Mouse (Mus musculus) stomach, embryonic 16.5 days (tissue): ENCODE results near the gene Bscl2. TPM values are rescaled to one million over a fixed set of nuclear protein-coding genes. Genes with fewer than 3 reads are reported as not detected.

Source experiments
- ATAC-seq: fragments of 200-750 bp; cut with Nextera tagmentation; 2 replicates; pipeline ENCODE4 v1.8.0; 2017; ENCODE audit warnings: moderate number of reproducible peaks, moderate TSS enrichment; ENCODE audit not compliant: insufficient read depth, low FRiP score
- H3K27ac ChIP-seq: fragments of 300-500 bp; sonication (generic); 2 replicates; pipeline ENCODE4 v1.5.1; 2014; ENCODE audit warnings: low read length
- H3K27me3 ChIP-seq: fragments of 300-500 bp; sonication (generic); 2 replicates; pipeline ENCODE4 v1.6.1; 2014; ENCODE audit warnings: low read length, control low read depth, mixed read lengths; ENCODE audit not compliant: control insufficient read depth, insufficient read depth
- H3K36me3 ChIP-seq: fragments of 300-500 bp; sonication (generic); 2 replicates; pipeline ENCODE4 v1.6.1; 2014; ENCODE audit warnings: low read length; ENCODE audit not compliant: control insufficient read depth, insufficient read depth
- H3K4me1 ChIP-seq: fragments of 300-500 bp; sonication (generic); 2 replicates; pipeline ENCODE4 v1.6.1; 2014; ENCODE audit warnings: low read length, control low read depth, mixed read lengths; ENCODE audit not compliant: control insufficient read depth, insufficient read depth
- H3K4me2 ChIP-seq: fragments of 300-500 bp; sonication (generic); 2 replicates; pipeline ENCODE4 v1.6.1; 2014; ENCODE audit warnings: low read depth, low read length, mixed read lengths
- H3K4me3 ChIP-seq: fragments of 300-500 bp; sonication (generic); replicated peaks from 2 replicates; pipeline ENCODE4 v1.5.1; 2014; ENCODE audit warnings: mild to moderate bottlenecking, low read length
- H3K9ac ChIP-seq: fragments of 300-500 bp; sonication (generic); 2 replicates; pipeline ENCODE4 v1.6.1; 2014; ENCODE audit warnings: low read length
- H3K9me3 ChIP-seq: fragments of 300-500 bp; sonication (generic); replicated peaks from 2 replicates; pipeline ENCODE4 v1.6.1; 2016; ENCODE audit warnings: low read length, control low read depth; ENCODE audit not compliant: control insufficient read depth
- WGBS: fragments of 180-500 bp; shearing (Covaris S2); extraction: QIAGEN DNeasy Blood & Tissue Kit; methylation state at CpG from one replicate; pipeline ENCODE4 v1.1.7; 2014; 5-methylcytosine and 5-hydroxymethylcytosine counted together
- polyA plus RNA-seq: library from polyadenylated mRNA; unstranded; fragments of >200 nt; fragmentation: Nextera tagmentation; extraction: Ambion mirVana; gene quantifications from 2 replicates; pipeline ENCODE4 v1.2.1, GENCODE M21; 2015

The Bscl2 gene
- polyA plus RNA-seq, 1 experiment from 2014 or later = 54.1 TPM

DNA sequence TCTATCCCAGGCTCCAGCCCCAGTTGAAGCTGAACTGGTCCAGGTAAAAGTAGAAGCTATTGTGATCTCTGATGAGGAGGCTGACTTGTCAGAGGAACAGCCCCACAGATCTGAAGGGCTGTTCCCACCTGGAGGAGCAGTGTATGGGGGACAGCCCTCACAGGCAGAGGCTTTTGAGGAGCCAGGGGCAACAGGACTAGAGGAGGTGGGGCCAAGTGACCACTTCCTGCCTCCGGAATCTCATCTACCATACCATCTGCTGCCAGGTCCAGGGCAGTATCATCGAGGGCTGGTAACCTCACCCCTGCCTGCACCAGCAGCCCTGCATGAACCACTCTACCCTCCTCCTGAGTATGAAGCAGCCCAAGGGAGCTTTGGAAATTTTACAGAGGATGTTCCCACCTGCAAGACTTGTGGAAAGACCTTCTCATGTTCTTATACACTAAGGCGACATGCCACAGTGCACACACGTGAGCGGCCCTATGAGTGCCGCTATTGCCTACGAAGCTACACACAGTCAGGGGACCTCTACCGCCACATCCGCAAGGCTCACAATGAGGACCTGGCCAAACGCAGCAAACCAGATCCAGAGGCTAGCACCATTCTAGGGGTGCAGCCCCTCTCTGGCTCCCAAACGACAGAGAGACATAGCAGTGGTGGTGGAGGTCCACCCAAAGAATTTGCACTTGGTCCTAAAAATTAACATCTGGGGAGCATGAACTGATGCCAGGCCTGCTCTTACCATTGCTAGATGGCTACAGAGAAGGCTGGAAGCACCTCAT is 33.2 kb upstream of the Bscl2 start:
- H3K27me3 ChIP-seq = no peaks in the 10 kb centered on the region
- 0 out of 2 replicates have a peak, but pooled peaks cover 4% of the 10 kb centered on the region for H3K4me1 ChIP-seq
- 88% methylated on average over 11 of the region's 11 CpGs for WGBS
- H3K9me3 ChIP-seq = no peaks in the 10 kb centered on the region
- H3K9ac ChIP-seq = no peak overlapping the region
- H3K4me3 ChIP-seq = no peak overlapping the region
- no peak for ATAC-seq
- H3K27ac ChIP-seq = no peak overlapping the region
- peaks cover 7% of the 10 kb centered on the region; the same call in 1 of the 2 replicates for H3K36me3 ChIP-seq
- H3K4me2 ChIP-seq = no peak overlapping the region

DNA sequence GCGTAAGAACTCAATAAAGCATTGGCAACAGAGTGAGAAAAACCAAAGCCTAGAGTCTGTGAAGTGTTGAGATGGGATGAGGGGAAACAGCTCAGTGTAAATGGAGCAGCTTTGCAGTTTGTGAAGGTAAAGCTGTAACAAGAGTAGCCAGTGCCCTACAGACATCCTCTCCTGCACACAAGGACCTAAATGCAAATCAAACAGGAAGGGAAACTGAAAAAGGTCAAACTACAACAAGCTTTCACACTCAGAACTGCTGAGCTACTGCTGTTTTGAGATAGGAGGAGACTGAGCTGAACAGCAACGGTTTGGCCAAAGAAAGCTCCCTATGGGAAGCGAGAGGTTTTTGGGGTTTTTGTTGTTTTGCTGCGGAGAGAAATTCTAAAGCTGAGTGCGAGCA is 30.5 kb upstream of the Bscl2 start:
- 92% methylated on average over 5 of the region's 5 CpGs for WGBS

DNA sequence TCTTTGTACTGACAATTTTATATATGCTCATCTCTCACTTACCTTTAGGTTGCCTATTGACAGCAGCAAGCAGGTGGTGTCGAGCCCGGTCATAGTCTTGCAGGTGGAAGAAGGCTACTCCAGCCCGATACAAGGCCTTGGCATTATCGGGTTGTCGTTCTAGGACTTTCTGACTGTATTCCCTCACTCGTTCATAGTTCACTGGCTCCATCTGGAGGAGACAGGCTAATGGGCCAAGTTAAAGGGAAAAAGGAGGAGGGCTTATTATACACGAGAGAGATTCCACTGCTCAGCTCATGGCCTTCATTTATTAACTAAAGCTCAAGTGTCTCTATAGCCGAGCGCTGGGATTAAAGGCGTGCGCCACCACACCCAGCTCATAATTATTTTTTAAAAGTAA is 21.5 kb upstream of the Bscl2 start:
- no peak overlapping the region for H3K4me2 ChIP-seq
- H3K9ac ChIP-seq = no peak overlapping the region
- peaks cover 13% of the 10 kb centered on the region for H3K4me1 ChIP-seq
- H3K9me3 ChIP-seq = no peaks in the 10 kb centered on the region
- H3K27ac ChIP-seq = no peak overlapping the region
- 64% methylated on average over 11 of the region's 11 CpGs for WGBS
- no peaks in the 10 kb centered on the region for H3K27me3 ChIP-seq
- H3K36me3 ChIP-seq = peaks cover 12% of the 10 kb centered on the region; the same call in 1 of the 2 replicates
- no peak for ATAC-seq
- no peak overlapping the region for H3K4me3 ChIP-seq

More for the DNA sequence above, 30.5 kb upstream of the Bscl2 start:
- H3K4me1 ChIP-seq = 0 out of 2 replicates have a peak, but pooled peaks cover under 1% of the 10 kb centered on the region
- H3K9me3 ChIP-seq = no peaks in the 10 kb centered on the region
- H3K4me3 ChIP-seq = no peak overlapping the region
- no peak overlapping the region for H3K9ac ChIP-seq
- ATAC-seq = no peak
- H3K27ac ChIP-seq = no peak overlapping the region
- H3K4me2 ChIP-seq = no peak overlapping the region
- peaks cover 18% of the 10 kb centered on the region for H3K36me3 ChIP-seq
- H3K27me3 ChIP-seq = no peaks in the 10 kb centered on the region

DNA sequence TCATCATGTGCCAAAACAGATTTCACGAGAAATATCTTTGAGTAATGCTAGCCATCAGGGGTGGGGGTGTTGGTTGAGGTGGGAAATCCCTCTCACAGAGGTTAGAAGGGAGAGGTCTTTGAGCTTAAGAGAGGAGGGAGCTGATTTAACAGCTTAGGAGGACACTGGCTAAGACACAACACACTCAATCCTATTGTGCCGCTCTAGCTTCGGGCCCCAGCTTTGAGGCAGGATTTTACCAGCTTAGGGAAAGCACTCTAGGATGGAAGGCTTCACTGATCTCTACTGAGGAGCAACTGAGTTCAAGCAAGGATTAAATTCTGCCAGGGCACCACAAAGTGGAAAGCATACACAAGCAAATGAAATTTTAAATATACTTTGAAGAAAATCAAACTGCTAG is 20.3 kb upstream of the Bscl2 start:
- H3K27ac ChIP-seq = no peak overlapping the region
- H3K4me2 ChIP-seq = peak overlapping the region; percentile 14; the same call in 1 of the 2 replicates
- H3K9ac ChIP-seq = peak overlapping the region; percentile 44
- peaks cover 16% of the 10 kb centered on the region for H3K4me1 ChIP-seq
- WGBS = 69% methylated on average over 3 of the region's 3 CpGs
- peak overlapping the region; percentile 4; the same call in 1 of the 2 replicates for H3K4me3 ChIP-seq
- no peaks in the 10 kb centered on the region for H3K9me3 ChIP-seq
- no peak for ATAC-seq
- H3K36me3 ChIP-seq = peaks cover 7% of the 10 kb centered on the region; the same call in 1 of the 2 replicates
- no peaks in the 10 kb centered on the region for H3K27me3 ChIP-seq

DNA sequence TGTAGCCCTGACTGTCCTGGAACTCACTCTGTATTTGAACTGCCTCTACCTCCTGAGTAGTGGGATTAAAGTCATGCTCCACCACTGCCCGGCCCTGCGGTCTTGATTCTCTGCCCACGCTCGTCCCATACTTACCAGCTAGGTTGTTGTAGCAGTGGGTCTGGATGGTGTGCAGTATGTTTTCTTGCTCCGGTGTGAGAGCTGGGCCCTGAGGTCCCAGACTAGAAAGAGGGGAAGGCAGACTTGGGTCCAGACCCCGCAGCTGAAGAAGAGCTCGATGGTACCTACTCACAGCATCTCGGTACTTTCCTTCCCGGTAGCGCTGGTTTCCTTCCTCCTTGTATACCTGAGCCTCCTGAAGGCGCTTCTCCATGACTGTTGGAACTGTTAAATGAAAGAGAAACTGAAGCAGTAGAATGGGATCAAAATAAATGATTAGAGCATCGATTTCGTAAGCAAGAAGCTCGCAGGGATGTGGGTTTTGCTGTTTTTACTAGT is 18.9 kb upstream of the Bscl2 start:
- peak overlapping the region; percentile 84 for H3K9ac ChIP-seq
- 15% methylated on average over 14 of the region's 14 CpGs for WGBS
- H3K27ac ChIP-seq = peak overlapping the region; percentile 99
- no peaks in the 10 kb centered on the region for H3K27me3 ChIP-seq
- ATAC-seq = no peak
- H3K4me1 ChIP-seq = peaks cover 27% of the 10 kb centered on the region
- no peaks in the 10 kb centered on the region for H3K9me3 ChIP-seq
- H3K36me3 ChIP-seq = peaks cover 4% of the 10 kb centered on the region; the same call in 1 of the 2 replicates
- peak overlapping the region; percentile 100 for H3K4me3 ChIP-seq
- H3K4me2 ChIP-seq = peak overlapping the region; percentile 85

DNA sequence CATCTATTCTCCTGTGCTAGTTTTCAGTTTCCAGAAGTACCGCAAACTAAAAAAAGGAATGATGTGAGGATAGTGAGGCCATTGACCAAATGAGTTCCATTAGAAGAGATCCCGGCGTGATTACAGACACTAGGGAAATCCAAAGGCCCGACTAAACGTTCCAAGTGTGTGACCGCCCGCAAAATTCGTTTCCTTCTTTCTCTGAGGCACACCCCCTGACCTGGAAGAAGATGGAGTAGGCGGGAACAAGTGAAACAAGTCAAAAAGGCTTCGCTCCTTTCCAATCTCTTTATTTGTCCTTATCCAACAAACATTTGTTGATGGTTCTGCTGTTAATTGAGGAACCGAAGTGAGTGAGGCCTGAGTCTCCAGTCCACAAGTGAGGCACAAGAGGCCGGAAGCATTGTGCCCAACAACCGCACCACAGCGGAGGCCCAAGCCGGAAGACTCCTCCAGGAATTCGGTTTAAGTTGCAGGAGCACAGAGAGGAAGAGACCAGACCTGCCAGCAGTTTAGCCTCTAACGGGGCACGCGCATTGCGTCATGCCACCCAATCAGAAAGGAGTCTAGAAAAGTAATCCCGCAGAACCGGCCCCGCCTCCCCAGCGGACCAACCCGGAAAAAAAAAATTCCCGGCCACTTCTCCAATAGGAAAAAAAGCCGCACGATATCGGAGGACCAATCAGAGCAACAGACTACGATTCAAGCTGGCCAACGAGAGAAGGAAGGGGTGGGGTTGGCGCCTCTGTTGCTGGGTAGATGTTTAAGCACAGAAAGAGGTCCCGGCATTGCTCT is 18.3 kb upstream of the Bscl2 start, which contains the start of gene Ttc9c:
Gene Ttc9c, minus strand, starts transcription at position 533 of the 795 bp plus-strand sequence.
- H3K4me3 ChIP-seq = peak within 1 kb of the TSS; percentile 100
- peak; percentile 92 for ATAC-seq
- H3K4me1 ChIP-seq = peaks cover 27% of the 10 kb centered on the region
- H3K9ac ChIP-seq = peak within 1 kb of the TSS; percentile 98
- H3K27me3 ChIP-seq = no peaks in the 10 kb centered on the region
- no peaks in the 10 kb centered on the region for H3K9me3 ChIP-seq
- peaks cover 4% of the 10 kb centered on the region for H3K36me3 ChIP-seq
- WGBS = under 1% methylated on average over 33 of the region's 33 CpGs
- peak within 1 kb of the TSS; percentile 89 for H3K4me2 ChIP-seq
- H3K27ac ChIP-seq = peak within 1 kb of the TSS; percentile 99

DNA sequence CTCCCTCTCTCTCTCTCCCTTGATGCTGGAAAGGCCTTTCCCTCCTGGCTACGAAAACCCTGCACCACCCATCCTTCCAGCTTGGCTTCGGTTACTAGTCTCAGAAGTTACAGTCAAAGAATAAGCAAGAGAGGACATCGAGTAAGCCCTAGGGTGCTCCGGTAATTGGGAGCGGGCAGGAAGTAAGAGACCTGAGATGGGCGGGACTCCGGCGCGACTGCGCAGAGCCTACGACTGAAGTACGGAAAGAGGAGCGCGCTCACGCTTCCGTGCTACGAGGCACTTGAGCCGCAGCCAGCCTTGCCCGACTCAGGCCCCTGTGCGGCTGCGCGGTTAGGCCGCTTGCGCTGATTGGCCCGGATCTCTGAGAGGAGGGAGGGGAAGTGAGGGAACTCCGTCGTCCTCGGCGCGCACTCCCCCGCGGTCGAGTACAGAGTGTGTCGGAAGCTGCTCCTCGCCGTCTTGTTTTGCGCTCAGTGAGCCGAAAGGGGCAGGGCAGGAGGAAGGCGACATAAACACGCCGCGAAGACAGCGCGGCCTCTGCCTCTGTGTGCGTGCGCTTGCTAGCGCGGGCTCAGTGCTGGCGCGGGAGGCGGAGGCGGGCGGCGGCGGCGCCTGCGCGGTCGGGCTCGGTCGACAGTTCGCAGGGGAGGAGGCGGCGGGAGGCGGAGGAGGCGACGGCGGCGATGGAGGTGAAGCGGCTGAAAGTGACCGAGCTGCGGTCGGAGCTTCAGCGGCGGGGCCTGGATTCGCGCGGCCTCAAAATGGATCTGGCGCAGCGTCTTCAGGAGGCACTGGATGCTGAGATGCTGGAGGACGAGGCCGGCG is 17.5 kb upstream of the Bscl2 start, which contains the start of gene Hnrnpul2:
Gene Hnrnpul2, plus strand, starts transcription at position 415 of the 828 bp plus-strand sequence.
- Histone ChIP-seq H3K27me3 (no peaks in the 10 kb centered on the region), H3K36me3 (peaks cover 12% of the 10 kb centered on the region), H3K9me3 (no peaks in the 10 kb centered on the region), H3K4me1 (peaks cover 27% of the 10 kb centered on the region), H3K27ac (peak within 1 kb of the TSS; percentile 99), H3K4me2 (peak within 1 kb of the TSS; percentile 89), H3K4me3 (peak within 1 kb of the TSS; percentile 100), H3K9ac (peak within 1 kb of the TSS; percentile 98)
- ATAC-seq = peak; percentile 96
- under 1% methylated on average over 83 of the region's 83 CpGs for WGBS

DNA sequence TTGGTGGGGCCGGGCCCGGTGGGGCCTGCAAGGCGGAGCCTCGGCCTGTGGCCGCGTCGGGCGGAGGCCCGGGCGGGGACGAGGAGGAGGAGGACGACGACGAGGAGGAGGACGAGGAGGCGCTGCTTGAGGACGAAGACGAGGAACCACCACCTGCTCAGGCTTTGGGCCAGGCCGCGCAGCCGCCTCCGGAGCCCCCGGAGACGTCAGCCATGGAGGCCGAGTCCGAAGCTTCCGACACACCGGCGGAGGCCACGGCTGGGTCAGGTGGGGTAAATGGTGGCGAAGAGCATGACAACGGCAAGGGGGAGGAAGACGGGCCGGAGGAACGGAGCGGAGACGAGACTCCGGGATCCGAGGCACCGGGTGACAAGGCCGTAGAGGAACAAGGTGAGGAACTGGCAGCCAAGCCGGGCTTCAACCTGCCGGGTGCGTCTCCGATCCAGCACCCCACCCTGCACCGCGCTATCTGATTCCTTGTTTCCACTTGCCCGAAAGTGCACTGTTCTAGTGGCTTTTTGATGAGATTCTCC is 16.8 kb upstream of the Bscl2 start:
- no peaks in the 10 kb centered on the region for H3K27me3 ChIP-seq
- H3K27ac ChIP-seq = peak overlapping the region; percentile 99
- H3K36me3 ChIP-seq = peaks cover 19% of the 10 kb centered on the region
- H3K9ac ChIP-seq = peak overlapping the region; percentile 98
- H3K4me1 ChIP-seq = peaks cover 27% of the 10 kb centered on the region
- peak; percentile 22 for ATAC-seq
- H3K9me3 ChIP-seq = no peaks in the 10 kb centered on the region
- 1% methylated on average over 48 of the region's 48 CpGs for WGBS
- peak overlapping the region; percentile 100 for H3K4me3 ChIP-seq
- peak overlapping the region; percentile 89 for H3K4me2 ChIP-seq
